Mouse (Mus musculus) megakaryocyte, adult 5-6 weeks (primary cell): ENCODE data around the gene Atg16l1. TPM values are rescaled to one million over a fixed set of nuclear protein-coding genes. Genes with fewer than 3 reads are reported as not detected.
"Not testable (repeated sequence)": the region's sequence is repeated elsewhere in the genome, so short reads cannot be mapped to it uniquely, and the experiment has no call there.

Experiments
- ATAC-seq: 2 replicates; pipeline ENCODE4 v1.8.0; 2016; ENCODE audit warnings: mild to moderate bottlenecking, inconsistent platforms; ENCODE audit not compliant: poor library complexity, severe bottlenecking
- total RNA-seq, 2 experiments: library from RNA; stranded (forward) in 1 of 2; stranded (reverse) in 1 of 2; fragments of 153-499, 151-499 nt in 1 of 2; fragments of 221-1000, 200-1000 nt in 1 of 2; gene quantifications; 2 replicates each; pipeline versions ENCODE4 v1.2.3 to v1.2.4; 2015 to 2017

Atg16l1 gene
- total RNA-seq, 2 experiments from 2014 or later = 13.6 to 33.9 TPM

- ATAC-seq = no peak
Measured at GRCm38 (mm10) chr1:87771724-87772123, 16.1 kb downstream of the Atg16l1 start.

GRCm38 (mm10) chr1:87773336-87773735 lies 17.7 kb downstream of the Atg16l1 start:
- no peak for ATAC-seq

DNA sequence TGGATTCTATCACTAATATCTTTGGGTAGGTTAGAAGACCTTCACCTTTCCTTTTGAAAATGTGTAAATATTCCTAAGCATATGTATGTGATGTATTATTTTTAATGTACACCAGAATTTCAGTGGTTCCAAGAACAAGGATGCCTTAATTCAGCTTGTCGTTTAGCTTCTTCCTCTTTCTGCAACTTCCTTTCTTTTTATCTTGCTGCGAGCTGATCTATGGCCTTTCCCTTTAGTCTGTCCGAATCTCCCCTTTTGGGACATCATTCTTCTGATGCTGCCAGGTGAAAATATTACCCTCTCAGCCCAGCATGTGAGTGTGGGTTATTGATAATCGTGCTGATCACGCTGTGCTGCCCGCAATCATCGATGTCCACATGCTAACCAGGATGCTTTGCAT lies 19.2 kb downstream of the Atg16l1 start:
- no peak for ATAC-seq

DNA sequence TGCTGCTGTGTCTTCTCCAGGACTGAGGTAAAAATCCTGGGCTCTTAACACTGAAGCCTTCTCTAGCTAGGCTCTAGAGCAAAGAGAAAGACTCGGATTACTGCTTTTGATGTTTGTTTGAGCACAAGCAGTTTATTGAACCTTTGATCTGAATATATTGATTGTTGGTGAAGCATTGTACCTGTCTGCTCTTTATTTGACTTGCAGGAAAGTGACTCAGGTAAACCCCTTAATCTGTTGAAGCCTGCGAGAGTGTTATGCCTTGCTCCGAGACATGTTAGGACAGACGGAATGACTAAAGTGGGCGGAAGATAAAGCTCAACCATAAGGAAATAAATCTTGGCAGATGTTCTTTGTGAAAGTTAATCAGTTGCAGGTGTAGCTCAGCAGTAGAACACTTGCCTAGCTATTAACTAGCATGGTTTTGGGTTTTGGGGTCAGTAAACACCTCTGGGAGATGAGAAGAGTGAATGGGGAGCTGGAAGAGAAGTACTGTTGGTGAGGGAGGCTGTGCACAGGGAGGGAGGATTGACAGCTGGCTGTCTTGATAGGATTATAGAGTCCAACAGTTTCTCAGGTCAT lies 23.6 kb downstream of the Atg16l1 start:
- ATAC-seq = no peak

- ATAC-seq = no peak
Measured at GRCm38 (mm10) chr1:87785703-87786102, 30.0 kb downstream of the Atg16l1 start.

- ATAC-seq = no peak
Measured at GRCm38 (mm10) chr1:87786251-87786650, 30.6 kb downstream of the Atg16l1 start.

DNA sequence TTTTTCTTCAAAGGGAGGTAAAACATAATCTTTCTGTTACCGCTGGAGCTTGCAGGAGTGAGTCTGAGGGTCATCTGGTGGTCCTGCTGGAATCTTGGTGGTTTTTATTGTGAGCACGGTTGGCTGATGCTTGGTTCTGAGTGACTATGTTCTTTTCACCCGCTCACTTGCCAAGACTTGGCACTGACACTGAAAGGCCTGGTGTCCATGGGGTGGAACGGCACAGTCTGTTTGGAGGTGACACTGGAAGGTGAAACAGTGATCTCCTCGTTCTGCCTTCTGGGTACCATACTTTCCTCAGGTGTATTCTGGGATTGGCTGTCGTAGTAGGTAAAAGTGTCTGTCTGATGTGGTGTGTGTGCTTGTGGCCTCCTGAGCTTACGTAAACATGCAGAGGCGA lies 34.0 kb downstream of the Atg16l1 start:
- no peak for ATAC-seq

GRCm38 (mm10) chr1:87792438-87793137 lies 36.9 kb downstream of the Atg16l1 start:
- no peak for ATAC-seq

DNA sequence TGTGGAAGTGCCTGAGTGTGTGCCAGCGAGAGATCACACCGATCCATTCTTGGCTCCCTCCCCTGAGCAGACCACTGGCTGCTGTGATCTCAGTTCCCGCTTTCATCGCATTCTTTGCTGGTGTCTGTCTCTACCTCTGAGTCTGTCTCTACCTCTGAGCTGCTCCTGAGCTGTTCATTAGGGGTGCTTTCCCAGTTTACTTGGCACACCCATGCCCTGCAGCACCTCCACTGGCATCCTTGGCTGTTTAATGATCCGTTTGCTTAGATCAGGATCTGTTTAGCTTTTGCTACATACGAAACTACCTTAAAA lies 37.4 kb downstream of the Atg16l1 start:
- no peak for ATAC-seq

DNA sequence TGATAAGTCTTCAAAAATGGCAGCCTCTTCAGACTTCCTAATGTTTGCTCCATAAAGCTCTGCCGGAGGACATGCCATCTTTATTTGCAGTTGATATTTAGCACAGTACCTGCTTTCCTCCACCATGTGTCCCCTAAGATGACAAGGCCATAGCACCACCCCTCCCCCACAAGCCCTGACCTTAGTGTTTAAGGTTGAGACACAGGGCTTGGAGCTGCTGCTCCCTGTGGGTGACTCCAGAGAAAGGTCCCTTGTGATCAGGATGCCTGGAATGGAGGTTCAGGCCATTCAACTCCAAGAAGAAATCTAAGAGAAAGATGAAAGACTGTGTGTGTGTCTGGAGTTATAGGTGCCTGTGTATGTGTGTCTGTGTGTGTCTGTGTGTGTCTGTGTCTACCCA lies 42.0 kb downstream of the Atg16l1 start:
- ATAC-seq = no peak

DNA sequence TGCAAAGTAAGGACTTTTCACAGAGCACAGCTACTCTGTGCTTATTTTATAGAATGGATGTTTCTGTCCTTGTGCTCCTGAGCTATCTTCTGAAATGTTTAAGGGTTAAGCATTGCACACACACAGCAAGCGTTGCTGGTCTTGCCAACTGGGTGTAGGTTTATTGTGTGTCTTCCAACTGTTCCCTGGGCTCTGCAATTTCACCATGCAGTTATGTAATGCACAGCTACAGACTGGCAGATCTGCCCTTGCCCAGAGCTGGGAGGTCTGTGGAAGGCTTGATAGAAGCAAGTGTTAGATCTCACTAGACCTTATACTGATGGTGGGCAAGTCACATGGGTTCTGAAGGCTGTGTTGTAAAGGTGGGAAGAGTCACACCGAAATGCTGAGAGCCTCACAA lies 42.6 kb downstream of the Atg16l1 start:
- no peak for ATAC-seq

- no peak for ATAC-seq
Measured at GRCm38 (mm10) chr1:87803576-87803975, 47.9 kb downstream of the Atg16l1 start, which contains the start of gene Sag. TSS of gene Sag (plus strand) at chr1:87803680.

DNA sequence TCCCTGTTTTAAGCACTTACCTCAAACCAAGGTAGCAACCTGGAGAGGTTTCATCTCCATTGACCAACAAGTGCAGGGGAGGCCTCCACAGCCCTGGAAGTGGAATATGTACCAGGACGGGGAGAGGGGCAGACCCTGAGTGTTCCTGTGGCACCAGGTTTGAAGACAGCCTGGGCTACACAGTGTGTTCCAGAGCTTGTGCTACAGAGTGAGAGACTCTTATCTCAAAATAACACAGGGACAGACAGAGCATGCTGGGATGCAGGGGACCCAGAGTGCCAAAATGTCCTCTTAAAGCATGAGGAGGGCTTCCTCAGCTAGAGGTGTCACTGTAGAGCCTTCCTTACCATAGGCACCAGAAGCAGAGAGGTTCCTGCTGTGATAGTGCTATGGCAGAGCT lies 52.1 kb downstream of the Atg16l1 start:
- ATAC-seq = no peak

DNA sequence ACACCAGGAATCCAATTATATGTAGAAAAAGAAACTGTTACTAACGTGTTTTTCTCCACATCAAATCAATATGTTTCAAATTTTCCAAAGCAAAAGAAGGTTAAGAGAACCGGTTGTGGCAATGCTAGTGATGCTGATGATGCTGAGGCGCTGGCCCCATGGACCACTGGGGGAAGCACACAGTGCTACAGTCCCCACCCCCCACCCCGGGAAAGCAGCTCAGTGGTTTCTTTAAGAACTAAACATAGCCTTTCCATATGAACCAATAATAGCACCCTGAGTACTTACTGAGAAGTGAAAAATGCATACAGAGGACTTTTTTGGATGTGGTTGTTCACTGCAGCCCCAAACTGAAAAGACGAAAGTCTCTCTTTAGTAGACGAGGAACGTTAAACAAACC lies 55.7 kb downstream of the Atg16l1 start:
- no peak for ATAC-seq

DNA sequence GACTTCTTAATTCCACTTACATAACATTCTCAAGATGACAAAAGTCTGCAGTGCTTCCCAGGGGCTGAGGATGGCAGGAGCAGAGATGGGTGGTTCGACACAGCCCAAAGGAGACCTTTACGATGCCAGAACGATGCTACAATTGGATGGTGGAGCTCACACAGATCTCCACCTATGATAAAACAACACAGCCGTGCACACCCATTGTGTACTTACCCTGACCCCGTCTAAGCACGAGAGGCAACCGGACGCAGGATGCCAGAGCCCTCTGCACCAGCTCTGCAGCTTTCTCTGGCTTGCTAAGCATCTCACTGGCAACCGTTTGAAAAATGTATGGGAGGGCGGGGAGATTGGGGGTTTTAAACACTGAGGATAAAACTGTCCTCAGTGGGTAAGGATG lies 56.4 kb downstream of the Atg16l1 start:
- ATAC-seq = no peak

DNA sequence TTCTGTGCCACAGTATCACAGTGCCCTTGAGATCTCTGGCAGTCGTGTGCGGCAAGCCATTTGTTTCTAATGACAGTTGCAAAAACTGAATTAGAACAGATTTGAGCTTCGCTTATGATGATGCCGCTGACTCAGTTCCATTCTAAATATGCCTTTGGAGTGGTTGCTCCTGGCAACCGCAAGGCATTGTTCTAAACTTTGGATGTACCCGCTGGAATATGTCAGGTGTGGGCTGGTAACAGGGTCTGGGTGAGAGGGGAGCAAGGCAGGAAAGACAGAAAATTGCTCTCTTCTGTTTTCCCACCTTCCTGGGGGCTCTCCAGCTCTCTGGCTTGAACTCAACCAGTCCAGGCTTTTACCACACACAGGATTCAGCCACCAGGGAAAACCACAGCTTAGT lies 57.5 kb downstream of the Atg16l1 start:
- ATAC-seq = no peak

DNA sequence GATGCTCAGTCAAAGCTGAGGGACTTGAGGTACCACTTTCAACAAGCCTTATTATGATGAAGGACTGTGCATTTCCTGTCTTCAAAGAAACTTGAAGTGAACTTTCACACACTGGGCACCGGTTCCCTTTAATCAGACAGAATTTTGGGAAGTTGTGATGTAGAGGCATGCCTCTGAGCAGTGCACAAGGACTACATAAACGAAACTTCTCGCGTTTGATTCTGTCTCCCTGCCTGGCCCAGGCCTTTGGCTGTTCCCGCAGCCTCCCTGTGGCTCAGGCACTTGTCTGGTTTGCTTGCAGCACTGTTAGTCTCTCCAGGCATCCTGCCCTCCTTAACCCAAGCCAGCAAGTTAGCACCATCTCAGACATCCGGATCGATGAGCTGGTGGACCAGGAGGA lies 58.0 kb downstream of the Atg16l1 start:
- peak; percentile 86 for ATAC-seq

- ATAC-seq = peak; percentile 49
Measured at GRCm38 (mm10) chr1:87824420-87824995, 68.8 kb downstream of the Atg16l1 start.

DNA sequence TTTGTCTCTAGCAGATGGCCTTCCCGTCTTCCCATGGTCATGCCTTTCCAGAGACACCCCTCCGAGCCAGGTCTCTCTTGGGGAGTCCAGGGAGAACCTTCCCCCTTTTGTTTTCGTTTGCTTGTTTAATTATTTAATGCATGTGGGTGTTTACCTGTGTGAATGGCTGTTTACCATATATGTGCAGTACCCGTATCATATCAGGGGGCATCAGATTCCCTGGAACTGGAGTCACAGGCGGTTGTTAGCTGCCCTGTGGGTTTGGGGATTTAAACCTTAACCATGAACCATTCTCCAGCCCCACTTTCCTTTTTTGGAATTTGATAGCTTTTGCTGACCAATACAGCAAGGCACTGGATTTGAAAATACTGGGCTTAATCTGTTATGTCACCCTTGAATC lies 69.6 kb downstream of the Atg16l1 start:
- no peak for ATAC-seq

DNA sequence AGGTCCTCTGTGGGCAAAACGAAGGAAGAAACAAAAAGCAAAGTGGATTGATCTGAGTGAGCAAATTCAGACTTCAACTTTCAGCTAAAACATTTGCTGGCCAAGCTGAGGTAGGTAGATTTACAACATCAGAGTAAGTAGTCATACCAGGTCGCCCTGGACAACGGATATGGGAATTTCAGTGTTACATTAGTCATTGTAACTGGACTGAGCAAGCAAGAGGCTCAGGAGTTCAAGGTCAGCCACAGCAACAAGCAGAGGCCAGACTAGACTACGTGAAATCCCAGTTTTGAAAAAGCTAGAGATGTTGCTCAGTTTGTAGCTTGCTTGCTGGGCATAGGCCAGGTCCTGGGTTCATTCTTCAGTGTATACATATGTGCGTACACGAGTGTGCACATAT lies 70.3 kb downstream of the Atg16l1 start:
- no peak for ATAC-seq

GRCm38 (mm10) chr1:87826474-87826873 lies 70.8 kb downstream of the Atg16l1 start:
- ATAC-seq = no peak

DNA sequence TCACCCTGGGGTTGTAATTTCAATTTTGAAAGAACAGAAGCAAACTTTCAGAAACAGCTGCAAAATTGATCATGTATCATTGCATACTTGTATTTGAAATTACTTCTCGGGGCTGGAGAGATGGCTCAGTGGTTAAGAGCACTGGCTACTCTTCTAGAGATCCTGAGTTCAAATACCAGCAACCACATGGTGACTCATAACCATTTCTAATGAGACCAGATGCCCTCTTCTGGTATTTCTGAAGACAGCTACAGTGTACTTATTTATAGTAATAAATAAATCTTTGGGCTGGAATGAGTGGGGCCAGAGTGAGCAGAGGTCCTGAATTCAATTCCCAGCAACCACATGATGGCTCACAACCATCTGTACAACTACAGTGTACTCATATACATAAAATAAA lies 71.8 kb downstream of the Atg16l1 start:
- ATAC-seq = not testable (repeated sequence)

DNA sequence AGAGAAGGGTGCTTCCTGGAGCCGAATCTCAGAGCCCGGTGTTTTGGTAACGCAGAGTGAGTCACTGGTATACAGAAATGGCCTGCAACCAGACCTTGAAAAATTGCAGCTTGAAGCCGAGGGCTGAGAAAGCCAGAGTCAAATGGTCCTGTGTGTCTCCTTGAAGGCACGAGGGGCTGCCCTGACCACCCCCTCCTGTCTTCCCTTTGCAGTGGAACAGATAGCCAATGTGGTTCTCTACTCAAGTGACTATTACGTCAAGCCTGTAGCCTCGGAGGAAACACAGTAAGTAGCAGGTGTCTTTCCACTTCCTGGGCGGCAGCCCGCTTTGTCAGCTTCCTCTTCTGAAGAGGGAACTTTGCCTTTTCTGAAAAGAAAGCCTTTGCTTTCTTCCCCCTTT lies 72.5 kb downstream of the Atg16l1 start:
- peak; percentile 89 for ATAC-seq
